Comparison of ENCODE assay signal across 30 mouse cellular contexts in the genomic region with DNA sequence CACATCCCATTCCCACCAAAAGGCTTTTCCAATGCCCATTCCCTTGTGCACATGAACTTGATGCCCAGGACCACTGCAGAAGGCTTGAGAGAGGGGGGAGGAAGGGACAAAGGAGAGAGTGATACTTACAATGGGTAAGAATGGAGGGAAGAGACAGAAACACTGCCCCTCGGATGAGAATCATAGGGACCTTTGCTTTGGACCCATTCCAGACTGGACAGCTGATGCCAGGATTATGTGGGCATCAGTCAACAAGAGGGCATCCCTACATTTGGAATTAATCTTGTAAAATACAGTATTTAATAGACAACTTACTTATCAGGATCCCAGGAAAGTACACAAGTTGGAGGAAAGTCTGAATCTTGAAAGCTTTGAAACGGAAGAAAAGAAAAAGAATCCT.
"Had no signal": no experiment of that assay in that cellular context is flagged by ENCODE, and none has a peak within 500 bp of the region (broad histone marks: within the 10 kb centered on the region; RNA-seq: fewer than 3 reads in every experiment).

No protein-coding gene starts in this region.

- H3K4me3 ChIP-seq: heart, embryonic 10.5 days; heart, embryonic 12.5 days; heart, embryonic 13.5 days; heart, embryonic 15.5 days; hindbrain, embryonic 10.5 days; hindbrain, embryonic 12.5 days; hindbrain, embryonic 13.5 days; hindbrain, embryonic 15.5 days; intestine, embryonic 15.5 days; kidney, embryonic 15.5 days; left cerebral cortex, adult 2 months had no signal

- H3K27ac ChIP-seq: heart, embryonic 10.5 days; heart, embryonic 13.5 days; heart, embryonic 15.5 days; hindbrain, embryonic 10.5 days; hindbrain, embryonic 12.5 days; hindbrain, embryonic 13.5 days; hindbrain, embryonic 14.5 days; hindbrain, embryonic 15.5 days; hindbrain, postnatal 0 days; intestine, embryonic 15.5 days; kidney, embryonic 15.5 days; kidney, postnatal 0 days; left cerebral cortex, adult 2 months had no signal

- DNase-seq: heart, postnatal 10 days; heart, postnatal 14 days; heart, postnatal 36 days; heart, postnatal 4 days; kidney, adult 11 months; kidney, adult 18-20 months; kidney, adult 2 months; kidney, adult 8-10 months; kidney, adult 9 months; kidney, postnatal 10 days; kidney, postnatal 14 days; kidney, postnatal 25 days; kidney, postnatal 36 days; kidney, postnatal 4 days; layer of hippocampus, adult 9-11 months; layer of hippocampus, postnatal 36 days had no signal
